Mouse (Mus musculus): Measurements from ENCODE around the gene Proca1. TPM values are rescaled to one million over a fixed set of nuclear protein-coding genes. Genes with fewer than 3 reads are reported as not detected.

Proca1 gene
- polyA plus RNA-seq, 1 experiment from 2014 or later, result 1.0 TPM

GRCm38 (mm10) chr11:78213086-78213817, 20.1 kb downstream of the Proca1 start:
- Histone ChIP-seq H3K27ac (ENCODE audit: low read depth, low read length) (no peak overlapping the region), H3K4me3 (ENCODE audit: low read depth, low read length) (no peak overlapping the region), H3K9ac (ENCODE audit: low read length) (no peak overlapping the region), H3K36me3 (ENCODE audit: control insufficient read depth, insufficient read depth, low read length) (peaks cover 36% of the 10 kb centered on the region), H3K4me2 (no peak overlapping the region), H3K9me3 (ENCODE audit: control insufficient read depth, low read length) (no peaks in the 10 kb centered on the region), H3K27me3 (ENCODE audit: control insufficient read depth, insufficient read depth, low read length) (no peaks in the 10 kb centered on the region), H3K4me1 (ENCODE audit: control insufficient read depth, insufficient read depth, low read length) (no peaks in the 10 kb centered on the region)
- DNase-seq (ENCODE audit: low spot score, missing footprints) (no peak), ATAC-seq (ENCODE audit: low FRiP score) (no peak)
- 95% methylated on average over 14 of the region's 14 CpGs for WGBS

- no peaks in the 10 kb centered on the region for H3K27me3 ChIP-seq (ENCODE audit: control insufficient read depth, insufficient read depth, low read length)
- no peak overlapping the region for H3K9ac ChIP-seq (ENCODE audit: low read length)
- 92% methylated on average over 11 of the region's 11 CpGs for WGBS
- no peaks in the 10 kb centered on the region for H3K4me1 ChIP-seq (ENCODE audit: control insufficient read depth, insufficient read depth, low read length)
- no peak overlapping the region for H3K4me3 ChIP-seq (ENCODE audit: low read depth, low read length)
- H3K27ac ChIP-seq (ENCODE audit: low read depth, low read length), result no peak overlapping the region
- peaks cover 44% of the 10 kb centered on the region for H3K36me3 ChIP-seq (ENCODE audit: control insufficient read depth, insufficient read depth, low read length)
- no peak for ATAC-seq (ENCODE audit: low FRiP score)
- H3K4me2 ChIP-seq, result no peak overlapping the region
- H3K9me3 ChIP-seq (ENCODE audit: control insufficient read depth, low read length), result no peaks in the 10 kb centered on the region
- DNase-seq (ENCODE audit: low spot score, missing footprints), result no peak
Measured at GRCm38 (mm10) chr11:78215709-78216317, 22.6 kb downstream of the Proca1 start.

GRCm38 (mm10) chr11:78223586-78223985, 30.4 kb downstream of the Proca1 start:
- H3K9ac ChIP-seq (ENCODE audit: low read length), result no peak overlapping the region
- 90% methylated on average over 4 of the region's 4 CpGs for WGBS
- H3K27ac ChIP-seq (ENCODE audit: low read depth, low read length), result no peak overlapping the region

GRCm38 (mm10) chr11:78231518-78231917, 38.3 kb downstream of the Proca1 start:
- Histone ChIP-seq H3K36me3 (ENCODE audit: control insufficient read depth, insufficient read depth, low read length) (peaks cover 38% of the 10 kb centered on the region), H3K9me3 (ENCODE audit: control insufficient read depth, low read length) (no peaks in the 10 kb centered on the region), H3K27me3 (ENCODE audit: control insufficient read depth, insufficient read depth, low read length) (no peaks in the 10 kb centered on the region), H3K9ac (ENCODE audit: low read length) (no peak overlapping the region), H3K4me1 (ENCODE audit: control insufficient read depth, insufficient read depth, low read length) (no peaks in the 10 kb centered on the region), H3K4me2 (no peak overlapping the region), H3K27ac (ENCODE audit: low read depth, low read length) (no peak overlapping the region), H3K4me3 (ENCODE audit: low read depth, low read length) (no peak overlapping the region)
- DNase-seq (ENCODE audit: low spot score, missing footprints) (no peak), ATAC-seq (ENCODE audit: low FRiP score) (no peak)
- WGBS, result 94% methylated on average over 6 of the region's 6 CpGs

More at GRCm38 (mm10) chr11:78223586-78223985, 30.4 kb downstream of the Proca1 start:
- Histone ChIP-seq H3K9me3 (ENCODE audit: control insufficient read depth, low read length) (no peaks in the 10 kb centered on the region), H3K4me1 (ENCODE audit: control insufficient read depth, insufficient read depth, low read length) (no peaks in the 10 kb centered on the region), H3K4me3 (ENCODE audit: low read depth, low read length) (no peak overlapping the region), H3K27me3 (ENCODE audit: control insufficient read depth, insufficient read depth, low read length) (no peaks in the 10 kb centered on the region), H3K36me3 (ENCODE audit: control insufficient read depth, insufficient read depth, low read length) (peaks cover 46% of the 10 kb centered on the region), H3K4me2 (no peak overlapping the region)
- DNase-seq (ENCODE audit: low spot score, missing footprints) (no peak), ATAC-seq (ENCODE audit: low FRiP score) (no peak)

- peaks cover 3% of the 10 kb centered on the region; the same call in 1 of the 2 replicates for H3K36me3 ChIP-seq (ENCODE audit: control insufficient read depth, insufficient read depth, low read length)
Measured at GRCm38 (mm10) chr11:78240193-78240857, 47.1 kb downstream of the Proca1 start.

GRCm38 (mm10) chr11:78245261-78245626, 52.1 kb downstream of the Proca1 start:
- H3K4me1 ChIP-seq (ENCODE audit: control insufficient read depth, insufficient read depth, low read length), result peaks cover 21% of the 10 kb centered on the region
- under 1% methylated on average over 19 of the region's 19 CpGs for WGBS

More at GRCm38 (mm10) chr11:78240193-78240857, 47.1 kb downstream of the Proca1 start:
- Histone ChIP-seq H3K4me2 (no peak overlapping the region), H3K9me3 (ENCODE audit: control insufficient read depth, low read length) (no peaks in the 10 kb centered on the region), H3K4me1 (ENCODE audit: control insufficient read depth, insufficient read depth, low read length) (peaks cover 10% of the 10 kb centered on the region), H3K27me3 (ENCODE audit: control insufficient read depth, insufficient read depth, low read length) (no peaks in the 10 kb centered on the region), H3K27ac (ENCODE audit: low read depth, low read length) (no peak overlapping the region), H3K4me3 (ENCODE audit: low read depth, low read length) (no peak overlapping the region), H3K9ac (ENCODE audit: low read length) (no peak overlapping the region)
- ATAC-seq (ENCODE audit: low FRiP score) (no peak), DNase-seq (ENCODE audit: low spot score, missing footprints) (peak; percentile 41)
- WGBS, result 95% methylated on average over 9 of the region's 9 CpGs

GRCm38 (mm10) chr11:78245627-78246317, 52.6 kb downstream of the Proca1 start, which contains the start of the genes Sdf2 and Supt6:
Gene Sdf2, plus strand, starts transcription at chr11:78245746.
Gene Supt6, minus strand, starts transcription at chr11:78245987.
- Histone ChIP-seq H3K4me1 (ENCODE audit: control insufficient read depth, insufficient read depth, low read length) (peaks cover 21% of the 10 kb centered on the region), H3K9ac (ENCODE audit: low read length) (peak within 1 kb of the TSS; percentile 86), H3K9me3 (ENCODE audit: control insufficient read depth, low read length) (no peaks in the 10 kb centered on the region), H3K36me3 (ENCODE audit: control insufficient read depth, insufficient read depth, low read length) (peaks cover under 1% of the 10 kb centered on the region; the same call in 1 of the 2 replicates), H3K27ac (ENCODE audit: low read depth, low read length) (peak within 1 kb of the TSS; percentile 74), H3K4me3 (ENCODE audit: low read depth, low read length) (peak within 1 kb of the TSS; percentile 95), H3K27me3 (ENCODE audit: control insufficient read depth, insufficient read depth, low read length) (no peaks in the 10 kb centered on the region), H3K4me2 (peak within 1 kb of the TSS; percentile 89)
- WGBS, result under 1% methylated on average over 50 of the region's 50 CpGs
- DNase-seq (ENCODE audit: low spot score, missing footprints) (peak; percentile 100), ATAC-seq (ENCODE audit: low FRiP score) (peak; percentile 93)

More at GRCm38 (mm10) chr11:78245261-78245626, 52.1 kb downstream of the Proca1 start:
- H3K27ac ChIP-seq (ENCODE audit: low read depth, low read length), result peak overlapping the region; percentile 74
- H3K9ac ChIP-seq (ENCODE audit: low read length), result peak overlapping the region; percentile 86
- ATAC-seq (ENCODE audit: low FRiP score), result no peak
- H3K9me3 ChIP-seq (ENCODE audit: control insufficient read depth, low read length), result no peaks in the 10 kb centered on the region
- H3K4me2 ChIP-seq, result peak overlapping the region; percentile 89
- H3K27me3 ChIP-seq (ENCODE audit: control insufficient read depth, insufficient read depth, low read length), result no peaks in the 10 kb centered on the region
- no peak for DNase-seq (ENCODE audit: low spot score, missing footprints)
- peak overlapping the region; percentile 95 for H3K4me3 ChIP-seq (ENCODE audit: low read depth, low read length)
- H3K36me3 ChIP-seq (ENCODE audit: control insufficient read depth, insufficient read depth, low read length), result peaks cover 2% of the 10 kb centered on the region; the same call in 1 of the 2 replicates

GRCm38 (mm10) chr11:78246318-78247011, 53.3 kb downstream of the Proca1 start:
- H3K4me2 ChIP-seq, result peak overlapping the region; percentile 89
- 56% methylated on average over 7 of the region's 7 CpGs for WGBS
- no peaks in the 10 kb centered on the region for H3K9me3 ChIP-seq (ENCODE audit: control insufficient read depth, low read length)
- peak overlapping the region; percentile 86 for H3K9ac ChIP-seq (ENCODE audit: low read length)
- peaks cover 3% of the 10 kb centered on the region; the same call in 1 of the 2 replicates for H3K36me3 ChIP-seq (ENCODE audit: control insufficient read depth, insufficient read depth, low read length)
- ATAC-seq (ENCODE audit: low FRiP score) (no peak), DNase-seq (ENCODE audit: low spot score, missing footprints) (peak; percentile 31)
- peaks cover 21% of the 10 kb centered on the region for H3K4me1 ChIP-seq (ENCODE audit: control insufficient read depth, insufficient read depth, low read length)
- peak overlapping the region; percentile 95 for H3K4me3 ChIP-seq (ENCODE audit: low read depth, low read length)
- H3K27me3 ChIP-seq (ENCODE audit: control insufficient read depth, insufficient read depth, low read length), result no peaks in the 10 kb centered on the region
- no peak overlapping the region for H3K27ac ChIP-seq (ENCODE audit: low read depth, low read length)

Measured in midbrain, embryonic 11.5 days (tissue).